Mouse (Mus musculus) hindbrain, postnatal 0 days (tissue): Measurements from ENCODE around the gene Arhgef17. TPM values are rescaled to one million over a fixed set of nuclear protein-coding genes. Genes with fewer than 3 reads are reported as not detected.

ENCODE experiments used
- ATAC-seq: fragments of 200-750 bp; cut with Nextera tagmentation; 2 replicates; pipeline ENCODE4 v1.8.0; 2017; ENCODE audit warnings: mild to moderate bottlenecking, moderate TSS enrichment, moderate library complexity
- DNase-seq: peaks from one replicate; pipeline ENCODE4 v3.0.0-alpha.2; 2015; ENCODE audit warnings: low spot score
- H3K27ac ChIP-seq: fragments of 300-500 bp; sonication (generic); 2 replicates; pipeline ENCODE4 v1.5.1; 2014; ENCODE audit warnings: mild to moderate bottlenecking
- H3K27me3 ChIP-seq: fragments of 300-500 bp; sonication (generic); 2 replicates; pipeline ENCODE4 v1.6.1; 2014; ENCODE audit warnings: low read length, mixed read lengths; ENCODE audit not compliant: insufficient read depth
- H3K36me3 ChIP-seq: fragments of 300-500 bp; sonication (generic); 2 replicates; pipeline ENCODE4 v1.6.1; 2014; ENCODE audit warnings: low read length, mixed read lengths; ENCODE audit not compliant: insufficient read depth
- H3K4me1 ChIP-seq: fragments of 300-500 bp; sonication (generic); 2 replicates; pipeline ENCODE4 v1.6.1; 2014; ENCODE audit warnings: antibody characterized with exemption, low read length, mixed read lengths; ENCODE audit not compliant: insufficient read depth
- H3K4me2 ChIP-seq: fragments of 300-500 bp; sonication (generic); 2 replicates; pipeline ENCODE4 v1.6.1; 2014; ENCODE audit warnings: low read depth, mild to moderate bottlenecking, low read length, moderate library complexity, mixed read lengths
- H3K4me3 ChIP-seq: fragments of 300-500 bp; sonication (generic); 2 replicates; pipeline ENCODE4 v1.5.1; 2014; ENCODE audit warnings: low read length
- H3K9ac ChIP-seq: fragments of 300-500 bp; sonication (generic); replicated peaks from 2 replicates; pipeline ENCODE4 v1.6.1; 2014; ENCODE audit warnings: mild to moderate bottlenecking, low read length, moderate library complexity, mixed read lengths
- H3K9me3 ChIP-seq: fragments of 300-500 bp; sonication (generic); 2 replicates; pipeline ENCODE4 v1.6.1; 2016; ENCODE audit warnings: low read length, mixed read lengths
- CTCF ChIP-seq: IDR thresholded peaks from 2 replicates; pipeline ENCODE4 v1.5.1; 2016; ENCODE audit warnings: antibody characterized with exemption, control low read depth, low read depth
- WGBS: fragments of 180-500 bp; shearing (Covaris S2); extraction: QIAGEN DNeasy Blood & Tissue Kit; methylation state at CpG from one replicate; pipeline ENCODE4 v1.1.7; 2014; 5-methylcytosine and 5-hydroxymethylcytosine counted together
- polyA plus RNA-seq: library from polyadenylated mRNA; unstranded; fragments of >200 nt; fragmentation: Nextera tagmentation; extraction: Ambion mirVana; gene quantifications from 2 replicates; pipeline ENCODE4 v1.2.1, GENCODE M21; 2015
- total RNA-seq: library from RNA; depleted of rRNA; stranded (reverse); fragments of >200 nt; gene quantifications from 2 replicates; pipeline ENCODE4 v1.2.3, GENCODE M21; 2014

Arhgef17 gene
- total and polyA plus RNA-seq, 2 experiments from 2014 or later = 10.1 to 72.3 TPM

DNA sequence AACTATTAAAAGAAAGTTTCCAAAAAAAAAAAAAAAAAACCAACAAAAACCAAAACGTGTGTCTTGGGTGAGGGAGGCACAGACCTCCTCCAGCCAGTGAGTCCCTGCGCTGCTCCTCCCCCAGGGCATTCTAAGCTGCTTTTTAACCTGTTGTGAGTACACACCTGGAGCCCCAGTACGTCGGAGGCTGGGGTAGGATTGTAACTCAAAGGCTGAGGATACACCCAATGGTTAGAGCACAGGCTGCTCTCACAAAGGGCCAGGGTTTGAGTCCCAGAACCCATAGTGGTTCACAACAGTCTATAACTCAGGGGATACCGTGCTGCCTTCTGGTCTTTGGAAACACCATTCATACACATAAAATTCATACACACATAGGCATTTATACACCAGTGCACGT is 90.3 kb downstream of the Arhgef17 start:
- H3K9me3 ChIP-seq = no peaks in the 10 kb centered on the region
- H3K4me1 ChIP-seq = no peaks in the 10 kb centered on the region
- no peak overlapping the region for H3K4me3 ChIP-seq
- ATAC-seq = no peak
- no peak overlapping the region for H3K9ac ChIP-seq
- TF ChIP-seq CTCF = no peak
- H3K36me3 ChIP-seq = peaks cover 14% of the 10 kb centered on the region
- no peak for DNase-seq
- 93% methylated on average over 6 of the region's 6 CpGs for WGBS
- H3K4me2 ChIP-seq = no peak overlapping the region
- no peaks in the 10 kb centered on the region for H3K27me3 ChIP-seq
- no peak overlapping the region for H3K27ac ChIP-seq

DNA sequence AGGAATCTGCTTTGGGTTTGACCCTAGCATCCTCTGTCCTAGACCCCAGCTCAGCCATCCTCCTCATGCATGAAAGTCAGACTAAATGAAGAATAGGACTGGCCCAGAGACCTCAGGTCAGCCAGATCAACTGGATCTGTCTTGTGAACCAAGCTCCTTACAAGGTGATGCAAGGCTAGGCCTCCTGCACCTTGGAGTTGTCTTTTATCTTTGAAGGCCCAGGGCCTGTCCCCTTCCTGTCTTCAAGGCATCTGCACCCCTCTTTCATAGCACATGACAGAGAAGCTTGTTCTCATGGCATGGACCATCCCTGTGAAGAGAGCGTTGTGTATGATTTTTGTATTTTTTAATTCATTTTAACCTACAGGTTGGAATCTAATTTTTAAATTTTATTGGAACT is 91.0 kb downstream of the Arhgef17 start:
- Histone ChIP-seq H3K9me3 (no peaks in the 10 kb centered on the region), H3K4me3 (no peak overlapping the region), H3K9ac (no peak overlapping the region), H3K27ac (no peak overlapping the region), H3K27me3 (no peaks in the 10 kb centered on the region), H3K4me2 (no peak overlapping the region), H3K4me1 (no peaks in the 10 kb centered on the region), H3K36me3 (peaks cover 16% of the 10 kb centered on the region)
- ATAC-seq (no peak), DNase-seq (no peak)
- 100% methylated on average over 1 of the region's 1 CpGs for WGBS
- TF ChIP-seq CTCF = no peak

DNA sequence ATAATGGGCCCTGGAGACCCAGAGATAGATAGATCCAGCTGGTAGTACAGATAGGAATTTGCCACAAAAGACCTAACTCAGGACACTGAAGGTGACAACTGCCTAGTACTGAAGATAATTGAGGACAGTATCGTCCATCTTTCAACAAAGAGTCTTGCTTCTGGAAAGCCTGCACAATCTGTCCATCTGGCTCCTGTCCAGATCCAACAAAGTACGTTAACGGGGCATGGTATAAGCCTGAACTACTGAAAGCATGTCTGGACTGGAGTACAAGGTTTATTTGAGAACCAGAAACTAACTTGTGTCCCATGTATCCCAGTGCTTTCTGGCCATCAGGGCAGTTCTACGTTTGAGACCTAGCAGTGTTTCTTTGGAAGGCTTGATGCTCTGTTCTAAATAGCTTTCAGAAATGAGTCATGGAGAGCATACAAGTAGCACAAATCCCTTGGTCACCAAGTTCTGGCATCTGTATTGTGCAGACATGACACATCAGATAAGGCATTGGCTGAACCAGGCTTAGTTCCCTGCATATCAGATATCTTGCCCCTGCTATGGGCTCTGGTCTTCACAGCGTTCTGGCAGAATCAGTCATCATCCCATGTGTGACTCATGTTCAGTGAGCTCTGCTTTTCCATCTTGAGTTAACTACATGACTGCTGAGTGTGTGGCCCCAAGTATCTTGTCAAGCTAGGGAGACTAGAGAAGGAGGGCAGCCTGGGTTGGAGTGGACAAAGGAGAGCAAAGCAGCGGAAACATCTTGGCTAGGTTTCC is 92.1 kb downstream of the Arhgef17 start:
- 54% methylated on average over 6 of the region's 6 CpGs for WGBS
- DNase-seq (no peak), ATAC-seq (no peak)
- no peaks in the 10 kb centered on the region for H3K27me3 ChIP-seq
- no peak for TF ChIP-seq CTCF
- H3K9ac ChIP-seq = no peak overlapping the region
- H3K4me3 ChIP-seq = no peak overlapping the region
- no peaks in the 10 kb centered on the region for H3K4me1 ChIP-seq
- no peaks in the 10 kb centered on the region for H3K9me3 ChIP-seq
- H3K36me3 ChIP-seq = peaks cover 22% of the 10 kb centered on the region
- no peak overlapping the region for H3K4me2 ChIP-seq
- H3K27ac ChIP-seq = no peak overlapping the region

DNA sequence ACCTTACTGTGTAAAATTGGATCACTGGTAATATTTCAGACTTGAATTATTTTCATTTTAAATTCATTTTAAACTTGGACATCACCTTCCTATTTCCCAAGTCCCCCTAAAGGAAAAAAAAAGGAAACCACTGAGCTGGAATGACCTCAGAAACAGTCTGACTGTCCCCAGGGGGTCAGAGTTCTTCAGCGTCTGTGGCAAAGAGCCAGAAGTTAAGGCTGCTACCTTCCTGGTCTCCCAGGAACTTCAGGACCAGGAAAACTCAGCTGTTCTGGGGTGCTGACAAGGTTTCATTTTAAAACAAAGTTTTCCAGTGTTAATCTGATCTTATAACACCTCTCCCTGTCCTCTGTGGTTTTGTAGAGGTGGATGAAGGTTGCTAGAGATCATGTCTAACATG is 94.2 kb downstream of the Arhgef17 start:
- H3K36me3 ChIP-seq = peaks cover 34% of the 10 kb centered on the region
- no peak overlapping the region for H3K4me3 ChIP-seq
- H3K9me3 ChIP-seq = no peaks in the 10 kb centered on the region
- DNase-seq (no peak), ATAC-seq (no peak)
- no peak overlapping the region for H3K4me2 ChIP-seq
- TF ChIP-seq CTCF = no peak
- H3K9ac ChIP-seq = no peak overlapping the region
- WGBS = 48% methylated on average over 1 of the region's 1 CpGs
- no peaks in the 10 kb centered on the region for H3K27me3 ChIP-seq
- no peak overlapping the region for H3K27ac ChIP-seq
- H3K4me1 ChIP-seq = no peaks in the 10 kb centered on the region

DNA sequence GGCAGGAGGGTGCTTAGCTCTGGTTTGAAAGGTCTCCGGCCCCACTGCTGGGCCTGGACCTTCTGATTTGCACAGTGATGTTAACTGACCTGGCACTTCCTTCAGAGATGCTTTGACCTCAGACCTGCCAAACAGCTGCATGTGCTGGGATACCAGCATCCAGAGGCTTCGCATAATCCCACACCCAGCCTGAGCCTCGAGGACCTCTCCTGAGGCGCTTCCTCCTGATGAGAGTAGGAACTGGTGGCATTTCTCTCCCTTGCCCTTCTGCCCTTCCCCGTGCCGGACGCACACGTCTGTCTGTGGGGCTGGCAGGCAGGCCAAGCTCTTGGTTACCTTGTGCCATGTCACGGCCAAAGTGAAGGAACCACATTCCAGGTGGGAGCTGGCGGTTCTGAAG is 95.2 kb downstream of the Arhgef17 start:
- WGBS = 92% methylated on average over 10 of the region's 10 CpGs
- no peak for TF ChIP-seq CTCF
- H3K36me3 ChIP-seq = peaks cover 34% of the 10 kb centered on the region

DNA sequence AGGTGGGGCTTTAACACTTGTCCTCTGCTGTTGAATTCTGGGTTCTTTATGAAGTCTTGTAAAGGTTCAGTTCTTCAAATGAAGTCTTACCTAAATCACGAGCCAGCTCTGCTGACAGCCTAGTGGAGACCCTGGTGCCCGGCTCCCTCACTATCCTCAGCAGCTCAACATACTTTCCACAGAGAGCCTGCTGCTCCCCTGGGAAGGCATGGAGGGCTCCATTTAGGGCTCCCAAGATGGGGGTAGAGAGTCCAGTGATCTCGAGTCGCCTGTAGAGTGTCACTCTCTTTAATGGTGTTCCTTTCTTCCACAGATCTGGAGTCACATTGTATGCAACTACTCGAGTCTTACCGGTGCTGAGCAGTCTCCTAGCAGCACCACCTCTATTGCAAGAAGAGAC is 96.2 kb downstream of the Arhgef17 start:
- H3K9ac ChIP-seq = no peak overlapping the region
- no peak overlapping the region for H3K4me2 ChIP-seq
- WGBS = 89% methylated on average over 6 of the region's 6 CpGs
- H3K27ac ChIP-seq = no peak overlapping the region
- no peaks in the 10 kb centered on the region for H3K27me3 ChIP-seq
- DNase-seq = no peak
- TF ChIP-seq CTCF = no peak
- peaks cover 34% of the 10 kb centered on the region for H3K36me3 ChIP-seq
- H3K9me3 ChIP-seq = no peaks in the 10 kb centered on the region
- no peak overlapping the region for H3K4me3 ChIP-seq
- ATAC-seq = no peak
- no peaks in the 10 kb centered on the region for H3K4me1 ChIP-seq

More for the DNA sequence above, 95.2 kb downstream of the Arhgef17 start:
- ATAC-seq = no peak
- Histone ChIP-seq H3K9ac (no peak overlapping the region), H3K27me3 (no peaks in the 10 kb centered on the region), H3K4me3 (no peak overlapping the region), H3K9me3 (no peaks in the 10 kb centered on the region), H3K27ac (no peak overlapping the region), H3K4me1 (no peaks in the 10 kb centered on the region), H3K4me2 (no peak overlapping the region)
- no peak for DNase-seq

DNA sequence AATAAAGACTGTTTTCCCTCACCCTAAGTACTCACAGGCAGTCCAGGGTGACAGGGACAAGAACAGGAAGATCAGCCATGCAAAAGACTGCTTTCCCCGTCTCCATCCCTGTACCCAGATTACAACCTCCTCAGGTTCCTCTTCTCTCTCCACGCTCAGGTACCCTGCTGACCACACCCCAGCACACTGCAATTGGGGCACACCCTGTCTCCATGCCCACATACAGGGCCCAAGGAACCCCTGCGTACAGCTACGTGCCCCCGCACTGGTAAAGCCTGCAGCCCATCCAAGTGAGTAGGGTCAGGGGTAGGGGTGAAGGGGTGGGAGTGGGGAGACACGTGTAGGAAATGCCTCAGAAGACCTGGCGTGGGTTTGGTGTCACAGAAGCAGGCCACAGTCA is 96.7 kb downstream of the Arhgef17 start:
- ATAC-seq (no peak), DNase-seq (no peak)
- H3K4me1 ChIP-seq = no peaks in the 10 kb centered on the region
- peaks cover 34% of the 10 kb centered on the region for H3K36me3 ChIP-seq
- H3K27me3 ChIP-seq = no peaks in the 10 kb centered on the region
- WGBS = 90% methylated on average over 7 of the region's 7 CpGs
- H3K9ac ChIP-seq = no peak overlapping the region
- H3K4me2 ChIP-seq = no peak overlapping the region
- TF ChIP-seq CTCF = no peak
- no peak overlapping the region for H3K4me3 ChIP-seq
- no peak overlapping the region for H3K27ac ChIP-seq
- H3K9me3 ChIP-seq = no peaks in the 10 kb centered on the region
